Mouse (Mus musculus) neural tube, embryonic 13.5 days (tissue): ENCODE measurements around the gene Gypa. TPM values are rescaled to one million over a fixed set of nuclear protein-coding genes. Genes with fewer than 3 reads are reported as not detected.

Experiments used
- ATAC-seq: fragments of 200-750 bp; cut with Nextera tagmentation; 2 replicates; pipeline ENCODE4 v1.8.0; 2017; ENCODE audit warnings: low read depth, mild to moderate bottlenecking, moderate TSS enrichment, moderate library complexity
- H3K27ac ChIP-seq: fragments of 300-500 bp; sonication (generic); replicated peaks from 2 replicates; pipeline ENCODE4 v1.5.1; 2015; ENCODE audit warnings: moderate library complexity, mild to moderate bottlenecking, inconsistent platforms
- H3K27me3 ChIP-seq: fragments of 300-500 bp; sonication (generic); 2 replicates; pipeline ENCODE4 v1.6.1; 2015; ENCODE audit warnings: mild to moderate bottlenecking, inconsistent platforms
- H3K36me3 ChIP-seq: fragments of 300-500 bp; sonication (generic); 2 replicates; pipeline ENCODE4 v1.6.1; 2015; ENCODE audit warnings: mild to moderate bottlenecking, inconsistent platforms
- H3K4me1 ChIP-seq: fragments of 300-500 bp; sonication (generic); replicated peaks from 2 replicates; pipeline ENCODE4 v1.6.1; 2015; ENCODE audit warnings: inconsistent platforms
- H3K4me2 ChIP-seq: fragments of 300-500 bp; sonication (generic); 2 replicates; pipeline ENCODE4 v1.6.1; 2015; ENCODE audit warnings: inconsistent platforms, mild to moderate bottlenecking, moderate library complexity
- H3K4me3 ChIP-seq: fragments of 300-500 bp; sonication (generic); 2 replicates; pipeline ENCODE4 v1.5.1; 2015; ENCODE audit warnings: mild to moderate bottlenecking, inconsistent platforms
- H3K9ac ChIP-seq: fragments of 300-500 bp; sonication (generic); 2 replicates; pipeline ENCODE4 v1.6.1; 2015; ENCODE audit warnings: moderate library complexity, mild to moderate bottlenecking, inconsistent platforms
- H3K9me3 ChIP-seq: fragments of 300-500 bp; sonication (generic); 2 replicates; pipeline ENCODE4 v1.6.1; 2016; ENCODE audit warnings: inconsistent platforms
- WGBS: fragments of 180-500 bp; shearing (Covaris S2); methylation state at CpG from one replicate; pipeline ENCODE4 v1.1.7; 2015; 5-methylcytosine and 5-hydroxymethylcytosine counted together
- polyA plus RNA-seq: library from polyadenylated mRNA; unstranded; fragments of >200 nt; fragmentation: Nextera tagmentation; extraction: Ambion mirVana; gene quantifications from 2 replicates; pipeline ENCODE4 v1.2.1, GENCODE M21; 2015

The Gypa gene
- polyA plus RNA-seq, 1 experiment from 2014 or later: 3.0 TPM

- H3K9me3 ChIP-seq: no peaks in the 10 kb centered on the region
- WGBS: under 1% methylated on average over 16 of the region's 16 CpGs
- peak; percentile 81 for ATAC-seq
- peaks cover 8% of the 10 kb centered on the region for H3K4me1 ChIP-seq
- peak overlapping the region; percentile 63 for H3K4me2 ChIP-seq
- no peaks in the 10 kb centered on the region for H3K36me3 ChIP-seq
- peak overlapping the region; percentile 49 for H3K4me3 ChIP-seq
- no peak overlapping the region for H3K27ac ChIP-seq
- H3K9ac ChIP-seq: peak overlapping the region; percentile 64
- H3K27me3 ChIP-seq: no peaks in the 10 kb centered on the region
Observed at GRCm38 (mm10) chr8:80492987-80493441, 567 bp upstream of the Gypa start.

- Histone ChIP-seq H3K4me1 (peaks cover 8% of the 10 kb centered on the region), H3K9me3 (no peaks in the 10 kb centered on the region), H3K4me2 (no peak overlapping the region), H3K4me3 (no peak overlapping the region), H3K36me3 (no peaks in the 10 kb centered on the region), H3K9ac (no peak overlapping the region), H3K27ac (no peak overlapping the region), H3K27me3 (no peaks in the 10 kb centered on the region)
- no peak for ATAC-seq
- WGBS: 87% methylated on average over 2 of the region's 2 CpGs
Observed at GRCm38 (mm10) chr8:80494346-80494660, 722 bp downstream of the Gypa start.

- H3K27ac ChIP-seq: no peak overlapping the region
- 76% methylated on average over 5 of the region's 5 CpGs for WGBS
- H3K4me1 ChIP-seq: peaks cover 8% of the 10 kb centered on the region
- H3K4me2 ChIP-seq: no peak overlapping the region
- H3K4me3 ChIP-seq: no peak overlapping the region
- no peak overlapping the region for H3K9ac ChIP-seq
- H3K27me3 ChIP-seq: no peaks in the 10 kb centered on the region
- no peaks in the 10 kb centered on the region for H3K36me3 ChIP-seq
- H3K9me3 ChIP-seq: no peaks in the 10 kb centered on the region
- no peak; the same call in 1 of the 2 replicates for ATAC-seq
Observed at GRCm38 (mm10) chr8:80494819-80495218, 1.2 kb downstream of the Gypa start.

- no peak overlapping the region for H3K9ac ChIP-seq
- H3K4me3 ChIP-seq: no peak overlapping the region
- ATAC-seq: no peak
- no peaks in the 10 kb centered on the region for H3K9me3 ChIP-seq
- no peaks in the 10 kb centered on the region for H3K36me3 ChIP-seq
- peaks cover 8% of the 10 kb centered on the region for H3K4me1 ChIP-seq
- H3K4me2 ChIP-seq: no peak overlapping the region
- WGBS: 96% methylated on average over 6 of the region's 6 CpGs
- no peak overlapping the region for H3K27ac ChIP-seq
- no peaks in the 10 kb centered on the region for H3K27me3 ChIP-seq
Observed at GRCm38 (mm10) chr8:80495527-80495926, 1.9 kb downstream of the Gypa start.

GRCm38 (mm10) chr8:80497323-80497722, 3.7 kb downstream of the Gypa start:
- Histone ChIP-seq H3K36me3 (no peaks in the 10 kb centered on the region), H3K27me3 (no peaks in the 10 kb centered on the region), H3K27ac (no peak overlapping the region), H3K4me3 (no peak overlapping the region), H3K4me1 (peaks cover 8% of the 10 kb centered on the region), H3K9ac (no peak overlapping the region), H3K9me3 (no peaks in the 10 kb centered on the region), H3K4me2 (no peak overlapping the region)
- no peak for ATAC-seq
- 85% methylated on average over 4 of the region's 4 CpGs for WGBS

- WGBS: 74% methylated on average over 2 of the region's 2 CpGs
- ATAC-seq: no peak
- Histone ChIP-seq H3K4me1 (no peaks in the 10 kb centered on the region), H3K36me3 (no peaks in the 10 kb centered on the region), H3K9ac (no peak overlapping the region), H3K27me3 (no peaks in the 10 kb centered on the region), H3K9me3 (no peaks in the 10 kb centered on the region), H3K27ac (no peak overlapping the region), H3K4me2 (no peak overlapping the region), H3K4me3 (no peak overlapping the region)
Observed at GRCm38 (mm10) chr8:80500244-80500643, 6.7 kb downstream of the Gypa start.

- Histone ChIP-seq H3K27ac (no peak overlapping the region), H3K27me3 (no peaks in the 10 kb centered on the region), H3K9ac (no peak overlapping the region), H3K9me3 (no peaks in the 10 kb centered on the region), H3K4me3 (no peak overlapping the region), H3K4me1 (no peaks in the 10 kb centered on the region), H3K4me2 (no peak overlapping the region), H3K36me3 (no peaks in the 10 kb centered on the region)
- WGBS: 85% methylated on average over 3 of the region's 3 CpGs
- no peak for ATAC-seq
Observed at GRCm38 (mm10) chr8:80500773-80501172, 7.2 kb downstream of the Gypa start.

GRCm38 (mm10) chr8:80501283-80501682, 7.7 kb downstream of the Gypa start:
- H3K27me3 ChIP-seq: no peaks in the 10 kb centered on the region
- ATAC-seq: no peak
- no peaks in the 10 kb centered on the region for H3K9me3 ChIP-seq
- 71% methylated on average over 6 of the region's 6 CpGs for WGBS
- no peak overlapping the region for H3K4me3 ChIP-seq
- no peaks in the 10 kb centered on the region for H3K36me3 ChIP-seq
- no peak overlapping the region for H3K9ac ChIP-seq
- H3K4me2 ChIP-seq: no peak overlapping the region
- H3K4me1 ChIP-seq: no peaks in the 10 kb centered on the region
- no peak overlapping the region for H3K27ac ChIP-seq

GRCm38 (mm10) chr8:80526382-80527355, 33.1 kb downstream of the Gypa start:
- 86% methylated on average over 5 of the region's 5 CpGs for WGBS

GRCm38 (mm10) chr8:80541836-80542235, 48.3 kb downstream of the Gypa start:
- Histone ChIP-seq H3K9me3 (peaks cover 23% of the 10 kb centered on the region), H3K27me3 (no peaks in the 10 kb centered on the region), H3K4me3 (no peak overlapping the region), H3K4me2 (no peak overlapping the region), H3K27ac (no peak overlapping the region), H3K36me3 (no peaks in the 10 kb centered on the region), H3K9ac (no peak overlapping the region), H3K4me1 (no peaks in the 10 kb centered on the region)
- ATAC-seq: no peak
- 92% methylated on average over 3 of the region's 3 CpGs for WGBS

More at GRCm38 (mm10) chr8:80526382-80527355, 33.1 kb downstream of the Gypa start:
- Histone ChIP-seq H3K27me3 (no peaks in the 10 kb centered on the region), H3K4me3 (no peak overlapping the region), H3K36me3 (no peaks in the 10 kb centered on the region), H3K4me2 (no peak overlapping the region), H3K27ac (no peak overlapping the region), H3K9ac (no peak overlapping the region), H3K4me1 (no peaks in the 10 kb centered on the region), H3K9me3 (no peaks in the 10 kb centered on the region)
- no peak for ATAC-seq

GRCm38 (mm10) chr8:80550436-80550835, 56.9 kb downstream of the Gypa start:
- H3K27ac ChIP-seq: no peak overlapping the region
- no peak overlapping the region for H3K4me3 ChIP-seq
- no peak overlapping the region for H3K4me2 ChIP-seq
- H3K4me1 ChIP-seq: no peaks in the 10 kb centered on the region
- H3K36me3 ChIP-seq: no peaks in the 10 kb centered on the region
- no peak for ATAC-seq
- H3K27me3 ChIP-seq: no peaks in the 10 kb centered on the region
- no peaks in the 10 kb centered on the region for H3K9me3 ChIP-seq
- no peak overlapping the region for H3K9ac ChIP-seq

- no peak overlapping the region for H3K27ac ChIP-seq
- no peaks in the 10 kb centered on the region for H3K9me3 ChIP-seq
- no peaks in the 10 kb centered on the region for H3K27me3 ChIP-seq
- H3K4me2 ChIP-seq: no peak overlapping the region
- no peak for ATAC-seq
- no peak overlapping the region for H3K9ac ChIP-seq
- 60% methylated on average over 3 of the region's 3 CpGs for WGBS
- no peak overlapping the region for H3K4me3 ChIP-seq
- H3K4me1 ChIP-seq: no peaks in the 10 kb centered on the region
- H3K36me3 ChIP-seq: no peaks in the 10 kb centered on the region
Observed at GRCm38 (mm10) chr8:80551303-80551702, 57.7 kb downstream of the Gypa start.

- 93% methylated on average over 2 of the region's 2 CpGs for WGBS
- H3K9ac ChIP-seq: no peak overlapping the region
- no peaks in the 10 kb centered on the region for H3K27me3 ChIP-seq
- H3K27ac ChIP-seq: no peak overlapping the region
- no peaks in the 10 kb centered on the region for H3K4me1 ChIP-seq
- H3K4me3 ChIP-seq: no peak overlapping the region
- H3K36me3 ChIP-seq: no peaks in the 10 kb centered on the region
- H3K4me2 ChIP-seq: no peak overlapping the region
- no peaks in the 10 kb centered on the region for H3K9me3 ChIP-seq
- no peak for ATAC-seq
Observed at GRCm38 (mm10) chr8:80554991-80555390, 61.4 kb downstream of the Gypa start.
